Mouse (Mus musculus) lung, adult 10 weeks (tissue): ENCODE results near the gene Cpn1. TPM values are rescaled to one million over a fixed set of nuclear protein-coding genes. Genes with fewer than 3 reads are reported as not detected.

Experiments used
- polyA plus RNA-seq: library from polyadenylated mRNA; stranded (reverse); fragments of 350-450 nt; fragmentation: Illumina TruSeq; extraction: RNeasy Lipid Tissue Mini Kit (QIAGEN cat#74804); gene quantifications from one replicate; pipeline ENCODE4 v1.2.3, GENCODE M21; 2014; ENCODE audit warnings: low read depth, low replicate concordance; ENCODE audit not compliant: insufficient read depth

Gene Cpn1
- polyA plus RNA-seq, result 3.3 TPM

GRCm38 (mm10) chr19:43986069-43986794 lies at the start of gene Cpn1:
Cpn1 (minus strand) TSS chr19:43986556.

GRCm38 (mm10) chr19:44028972-44029371 lies 42.6 kb upstream of the Cpn1 start, which contains the start of gene Cyp2c23:
Cyp2c23 (minus strand) TSS chr19:44029208.

GRCm38 (mm10) chr19:43939769-43940689 lies 46.3 kb downstream of the Cpn1 start, which contains the start of gene Dnmbp:
Dnmbp (minus strand) TSS chr19:43940191.

Other genes starting within 250 kb of the Cpn1 start
- gene Cutc, start 233.6 kb downstream of the Cpn1 start, polyA plus RNA-seq, result 9.2 TPM
- gene Cox15, start 233.6 kb downstream of the Cpn1 start, polyA plus RNA-seq, result 5.3 TPM
- gene Abcc2, start 204.4 kb downstream of the Cpn1 start, polyA plus RNA-seq, result not detected
- 4.5 TPM for gene Dnmbp, start 46.4 kb downstream of the Cpn1 start, polyA plus RNA-seq
- 0.35 TPM for gene Cyp2c23, start 42.7 kb upstream of the Cpn1 start, polyA plus RNA-seq
- 13.9 TPM for gene Erlin1, start 83.2 kb upstream of the Cpn1 start, polyA plus RNA-seq
- 21.9 TPM for gene Chuk, start 120.9 kb upstream of the Cpn1 start, polyA plus RNA-seq
- 9.9 TPM for gene Cwf19l1, start 149.3 kb upstream of the Cpn1 start, polyA plus RNA-seq
- gene Bloc1s2, start 159.9 kb upstream of the Cpn1 start, polyA plus RNA-seq, result 48.7 TPM
- not detected for gene Pkd2l1, start 205.9 kb upstream of the Cpn1 start, polyA plus RNA-seq
- 0.46 TPM for gene Scd3, start 216.7 kb upstream of the Cpn1 start, polyA plus RNA-seq